Mouse (Mus musculus) activated CD4-positive, CD25-positive, alpha-beta regulatory T cell, adult 9 weeks (primary cell): Measurements from ENCODE around the gene Lypd1. TPM values are rescaled to one million over a fixed set of nuclear protein-coding genes. Genes with fewer than 3 reads are reported as not detected.

ENCODE experiments used
- polyA plus RNA-seq: library from polyadenylated mRNA; unstranded; fragments of 100-300 nt; shearing (Covaris generic); gene quantifications from one replicate; pipeline ENCODE4 v1.2.1, GENCODE M21; 2017

Gene Lypd1
- not detected for polyA plus RNA-seq

GRCm38 (mm10) chr1:125912601-125913600 is at the start of gene Lypd1:
Gene Lypd1, minus strand, starts transcription at chr1:125913101.

Other genes with a start within 250 kb of the Lypd1 start
- gene Gpr39, start 236.1 kb downstream of the Lypd1 start, polyA plus RNA-seq: not detected